Mouse (Mus musculus): ENCODE measurements around the gene Cpsf4l.
"Not testable (repeated sequence)": the region's sequence is repeated elsewhere in the genome, so short reads cannot be mapped to it uniquely, and the experiment has no call there.

The Cpsf4l gene

DNA sequence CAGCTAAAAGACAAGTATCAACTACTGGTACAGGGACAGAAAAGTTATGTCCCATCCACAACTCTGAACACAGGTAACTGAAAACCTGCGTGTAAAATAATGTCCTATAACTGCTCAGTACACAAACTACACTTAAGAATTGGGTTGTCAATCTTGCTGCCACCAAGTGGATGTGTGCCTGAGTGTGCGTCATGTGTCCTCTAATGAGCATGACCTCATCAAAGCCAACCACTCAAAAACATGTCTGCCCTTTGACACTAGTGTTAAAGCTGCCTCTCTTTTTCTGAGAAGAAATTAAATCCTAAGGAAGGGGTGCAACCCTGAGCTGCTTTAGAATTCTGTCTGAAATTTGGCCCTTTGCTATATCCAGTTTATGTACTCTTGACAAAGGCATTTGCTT is 45.5 kb downstream of the Cpsf4l start:
- DNase-seq: no peak

- DNase-seq: no peak
Observed at GRCm38 (mm10) chr11:113661835-113662351, 47.9 kb downstream of the Cpsf4l start.

DNA sequence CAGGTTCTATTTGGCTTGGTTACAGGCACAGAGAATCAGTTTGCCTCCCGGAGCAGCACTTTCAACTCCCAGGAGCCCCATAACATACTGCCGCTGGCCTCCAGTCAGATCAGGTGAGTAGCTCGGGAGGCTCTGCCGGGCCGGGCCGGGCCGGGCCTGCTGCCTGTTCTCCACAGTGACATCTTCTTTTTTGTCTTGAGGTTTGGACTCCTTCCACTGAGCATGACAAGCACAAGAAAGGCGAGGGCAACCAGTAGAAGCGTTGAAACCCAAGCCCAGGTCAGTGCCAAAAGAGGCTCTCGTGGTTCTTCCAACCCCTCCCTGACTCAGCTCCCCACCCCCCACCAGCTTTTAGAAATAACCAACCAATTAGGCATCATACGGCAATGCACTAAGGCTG is 48.9 kb downstream of the Cpsf4l start:
- DNase-seq: peak; percentile 61 to 63

- not testable (repeated sequence) for DNase-seq
Observed at GRCm38 (mm10) chr11:113660213-113660612, 49.6 kb downstream of the Cpsf4l start.

DNA sequence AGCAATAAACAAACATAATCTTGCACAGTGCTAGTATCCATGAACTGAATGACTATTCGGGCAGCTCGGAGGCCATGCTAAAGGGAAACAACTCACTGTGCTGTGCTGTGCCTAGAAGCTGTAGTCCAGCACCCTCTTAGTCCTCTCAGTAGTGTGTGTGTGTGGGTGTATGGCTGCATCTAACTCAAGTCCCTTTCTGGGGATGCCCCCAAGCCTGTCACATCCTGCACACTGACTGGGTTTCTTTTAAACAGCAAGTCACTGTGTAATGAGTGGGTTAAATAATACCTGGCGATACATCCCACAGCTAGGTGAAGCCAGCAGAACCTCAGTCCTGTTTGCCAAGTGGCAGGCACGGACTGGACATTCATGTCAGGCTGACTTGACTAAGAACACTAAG is 51.1 kb downstream of the Cpsf4l start:
- no peak for DNase-seq

DNA sequence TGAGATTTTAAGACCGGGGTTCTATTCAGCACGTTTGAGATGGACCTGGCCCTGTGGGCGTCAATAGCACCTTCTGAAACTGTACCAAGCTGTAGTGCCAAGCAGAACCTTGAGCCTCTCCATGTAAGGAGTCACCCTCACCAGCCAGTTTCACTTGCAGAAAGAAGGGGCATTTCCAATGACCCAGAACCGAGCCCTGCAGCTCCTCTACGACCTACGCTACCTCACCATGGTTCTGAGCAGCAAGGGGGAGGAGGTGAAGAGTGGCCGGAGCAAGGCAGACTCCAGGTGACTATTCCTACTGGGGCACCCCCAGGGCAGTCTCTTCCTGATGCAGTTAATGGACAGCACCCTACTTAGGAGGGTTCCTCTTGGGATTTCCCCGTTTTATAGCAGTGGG is 51.5 kb downstream of the Cpsf4l start:
- DNase-seq: no peak

DNA sequence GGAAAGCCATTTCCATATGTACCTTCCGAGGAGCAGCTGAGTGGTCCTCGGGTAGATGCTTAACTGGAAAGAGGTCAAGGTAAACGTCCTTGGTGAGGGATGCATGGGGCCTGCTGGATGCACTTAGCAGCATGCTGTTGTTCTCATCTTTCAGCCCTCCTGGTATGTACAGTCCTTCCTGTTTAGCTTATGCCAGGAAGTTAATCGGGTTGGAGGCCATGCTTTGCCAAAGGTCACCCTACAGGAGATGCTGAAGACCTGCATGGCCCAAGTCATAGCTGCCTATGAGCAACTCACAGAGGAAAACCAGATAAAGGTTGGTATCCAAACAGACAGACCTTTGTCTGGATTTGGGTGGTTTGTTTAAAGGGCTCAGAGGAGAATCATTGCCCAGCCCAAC is 52.6 kb downstream of the Cpsf4l start:
- no peak for DNase-seq

DNA sequence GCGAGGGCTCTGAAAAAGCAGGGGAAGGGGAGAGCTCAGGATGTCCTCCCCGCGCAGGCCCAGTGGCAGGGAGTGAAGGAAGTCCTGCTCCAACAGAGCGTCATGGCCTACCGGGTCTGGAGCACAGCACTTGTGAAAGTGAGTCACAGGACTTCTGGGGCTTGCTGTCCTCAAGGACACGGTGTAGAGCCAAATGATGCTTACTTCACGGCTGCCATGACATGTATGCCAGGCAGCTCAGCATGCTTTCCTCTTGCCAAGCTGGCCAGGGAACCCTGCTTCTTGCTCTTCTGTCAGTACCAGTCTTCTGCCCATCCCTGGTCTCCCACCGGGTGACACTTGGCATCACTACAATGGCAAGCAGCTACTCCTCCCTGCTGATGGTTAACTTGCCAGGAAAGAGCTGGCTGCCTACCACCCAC is 53.3 kb downstream of the Cpsf4l start:
- peak; percentile 92 to 98 for DNase-seq

- peak; percentile 79 to 81 for DNase-seq
Observed at GRCm38 (mm10) chr11:113654561-113655270, 55.1 kb downstream of the Cpsf4l start.

DNA sequence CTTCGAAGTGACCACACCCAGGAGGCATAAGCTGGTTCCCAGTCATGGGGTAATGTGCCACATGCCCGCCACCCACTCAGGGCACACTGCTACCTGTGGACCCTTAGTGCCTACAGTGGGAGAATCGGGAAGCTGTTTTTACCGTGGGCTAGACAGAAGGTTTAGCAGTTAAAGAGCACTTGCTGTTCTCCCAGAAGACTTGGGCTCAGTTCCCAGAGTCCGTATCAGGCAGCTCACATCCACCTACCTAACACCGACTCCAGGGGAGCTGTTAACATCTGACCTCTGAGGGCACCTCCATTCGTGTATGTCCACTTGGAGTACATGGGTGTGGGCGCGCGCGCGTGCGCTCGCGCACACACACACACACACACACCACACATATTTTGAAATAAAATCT is 55.7 kb downstream of the Cpsf4l start:
- peak; percentile 29 to 44 for DNase-seq

DNA sequence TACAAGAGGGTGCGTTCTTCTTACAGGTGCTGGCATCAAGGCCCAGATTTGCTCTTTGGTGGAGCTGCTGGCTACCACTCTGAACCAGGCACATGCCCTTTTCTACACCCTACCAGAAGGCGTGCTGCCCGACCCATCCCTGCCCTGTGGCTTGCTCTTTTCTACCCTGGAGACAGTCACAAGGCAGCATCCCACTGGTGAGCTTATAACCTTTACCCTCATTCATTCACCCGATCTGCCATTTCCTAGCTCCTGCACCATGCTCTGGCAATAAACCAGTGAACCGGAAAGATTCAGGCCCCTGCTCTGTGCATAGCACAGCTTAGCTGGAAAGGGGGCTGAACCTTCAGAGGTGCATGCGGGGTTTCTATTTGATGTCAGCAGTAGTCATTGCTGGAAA is 57.3 kb downstream of the Cpsf4l start:
- DNase-seq: no peak

DNA sequence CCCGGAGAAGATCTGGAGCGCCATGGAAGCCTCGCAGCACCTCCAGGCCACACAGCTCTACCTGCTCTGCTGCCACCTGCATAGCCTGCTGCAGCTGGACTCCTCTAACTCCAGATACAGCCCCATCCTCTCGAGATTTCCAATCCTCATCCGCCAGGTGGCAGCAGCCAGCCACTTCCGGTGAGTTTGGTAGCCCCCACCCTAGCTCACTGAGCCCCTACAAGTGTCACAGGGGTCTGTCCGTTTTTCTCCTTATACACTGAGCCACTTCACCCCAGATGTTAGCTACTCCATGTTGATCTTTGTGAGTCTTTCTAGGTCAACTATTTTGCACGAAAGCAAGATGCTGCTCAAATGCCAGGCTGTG is 57.9 kb downstream of the Cpsf4l start:
- peak; percentile 85 to 89 for DNase-seq

DNA sequence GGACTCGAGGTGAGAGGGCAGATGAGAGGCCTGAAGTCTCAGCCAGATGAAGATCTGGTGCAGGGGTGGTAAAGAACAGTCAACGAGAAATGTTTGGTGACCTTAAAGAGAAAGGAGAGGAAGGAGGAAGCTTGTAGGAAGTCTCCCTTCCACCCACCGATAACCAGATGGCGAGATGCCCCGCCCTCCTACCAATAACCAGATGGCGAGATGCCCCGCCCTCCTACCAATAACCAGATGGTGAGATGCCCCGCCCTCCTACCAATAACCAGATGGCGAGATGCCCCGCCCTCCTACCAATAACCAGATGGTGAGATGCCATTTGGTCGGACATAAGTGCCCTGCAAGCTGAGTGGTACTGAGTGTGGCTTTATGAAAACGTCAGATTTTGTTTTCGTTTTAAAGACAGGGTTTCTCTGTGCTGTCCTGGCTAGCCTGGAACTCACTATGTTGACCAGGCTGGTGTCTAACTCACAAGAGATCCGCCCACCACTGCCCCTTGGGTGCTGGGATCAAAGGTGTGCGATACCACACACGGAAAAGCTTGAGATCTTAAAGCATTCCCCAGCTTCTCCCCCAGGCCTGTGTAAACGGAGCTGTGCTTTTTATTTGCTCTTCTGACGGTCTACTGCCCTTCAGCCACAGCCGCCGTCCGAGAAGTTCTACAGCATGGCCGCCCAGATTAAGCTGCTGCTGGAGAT is 58.5 kb downstream of the Cpsf4l start:
- peak; percentile 83 to 88 for DNase-seq

- DNase-seq: peak; percentile 90 to 92
Observed at GRCm38 (mm10) chr11:113649353-113650210, 60.2 kb downstream of the Cpsf4l start, which contains the start of gene Slc39a11. Slc39a11 (minus strand) TSS chr11:113650079.

DNA sequence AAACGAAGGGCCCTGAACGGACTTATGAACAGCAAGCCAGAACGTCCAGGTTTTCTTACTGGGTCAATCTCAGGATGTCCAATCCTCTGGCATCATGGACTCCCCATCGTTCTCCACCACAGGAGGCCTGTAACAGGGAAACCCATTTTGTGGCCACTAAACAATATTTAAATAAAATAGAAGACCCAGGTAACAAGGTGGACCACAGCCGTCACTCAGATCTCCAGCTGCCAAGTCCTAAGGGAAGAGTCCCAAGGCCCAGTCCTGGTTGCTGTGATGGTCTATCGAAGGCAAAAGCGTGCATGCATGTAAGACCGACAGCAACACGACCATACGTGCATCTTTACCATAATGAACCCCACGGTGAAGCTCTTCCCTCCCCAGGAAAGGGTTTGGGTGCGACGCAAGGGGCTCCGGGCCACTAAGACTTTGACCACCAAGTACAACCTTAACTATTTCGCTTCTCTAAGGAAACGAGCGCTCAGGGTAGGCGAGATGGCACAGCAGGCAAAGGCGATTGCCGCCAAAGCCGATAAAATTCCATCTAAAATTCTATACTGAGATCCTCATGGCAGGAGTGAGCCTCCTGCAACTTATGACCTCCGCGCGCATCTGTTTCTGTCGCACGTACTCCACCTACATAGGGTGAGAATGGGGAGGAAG is 61.0 kb downstream of the Cpsf4l start, which contains the start of gene Cog1:
TSS of gene Cog1 (plus strand) at position 480 of the 663 bp plus-strand sequence.
- no peak for DNase-seq
